Mouse (Mus musculus): ENCODE results near the gene Chrd. TPM values are rescaled to one million over a fixed set of nuclear protein-coding genes. Genes with fewer than 3 reads are reported as not detected.

Chrd gene
- polyA plus RNA-seq, 1 experiment from 2014 or later = 4.8 TPM

DNA sequence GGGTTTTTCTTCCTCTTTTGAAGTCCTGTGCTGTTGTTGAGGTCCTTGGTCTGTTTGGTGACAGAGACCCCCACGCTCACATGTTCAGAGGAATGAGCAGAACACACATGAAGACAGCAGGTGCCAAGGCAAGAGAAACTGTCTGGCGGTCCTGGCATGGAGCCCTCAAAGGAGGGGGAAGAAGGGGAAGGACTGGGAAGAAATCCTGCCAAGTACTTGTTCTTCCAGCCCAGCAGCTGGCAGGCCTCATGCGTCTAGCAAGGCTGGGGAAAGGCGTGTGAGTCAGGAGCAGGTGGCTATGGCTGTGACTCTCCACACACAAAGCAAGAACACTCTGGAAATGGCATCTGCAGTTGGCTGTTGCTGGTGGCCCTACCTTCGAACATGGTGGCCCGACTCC, 13.7 kb downstream of the Chrd start:
- Histone ChIP-seq H3K9ac (replicated peaks) (no peak overlapping the region), H3K27me3 (no peaks in the 10 kb centered on the region), H3K9me3 (no peaks in the 10 kb centered on the region), H3K36me3 (no peaks in the 10 kb centered on the region), H3K27ac (replicated peaks) (no peak overlapping the region), H3K4me3 (no peak overlapping the region), H3K4me2 (replicated peaks) (no peak overlapping the region), H3K4me1 (no peaks in the 10 kb centered on the region)
- WGBS = 97% methylated on average over 6 of the region's 6 CpGs
- no peak for ATAC-seq (ENCODE audit: low FRiP score, low read depth)

GRCm38 (mm10) chr16:20750518-20750917, 17.6 kb downstream of the Chrd start:
- ATAC-seq (ENCODE audit: low FRiP score, low read depth) = no peak
- Histone ChIP-seq H3K27ac (replicated peaks) (no peak overlapping the region), H3K4me3 (no peak overlapping the region), H3K36me3 (no peaks in the 10 kb centered on the region), H3K4me1 (no peaks in the 10 kb centered on the region), H3K9me3 (no peaks in the 10 kb centered on the region), H3K9ac (replicated peaks) (no peak overlapping the region), H3K4me2 (replicated peaks) (no peak overlapping the region), H3K27me3 (no peaks in the 10 kb centered on the region)
- 63% methylated on average over 8 of the region's 8 CpGs for WGBS

DNA sequence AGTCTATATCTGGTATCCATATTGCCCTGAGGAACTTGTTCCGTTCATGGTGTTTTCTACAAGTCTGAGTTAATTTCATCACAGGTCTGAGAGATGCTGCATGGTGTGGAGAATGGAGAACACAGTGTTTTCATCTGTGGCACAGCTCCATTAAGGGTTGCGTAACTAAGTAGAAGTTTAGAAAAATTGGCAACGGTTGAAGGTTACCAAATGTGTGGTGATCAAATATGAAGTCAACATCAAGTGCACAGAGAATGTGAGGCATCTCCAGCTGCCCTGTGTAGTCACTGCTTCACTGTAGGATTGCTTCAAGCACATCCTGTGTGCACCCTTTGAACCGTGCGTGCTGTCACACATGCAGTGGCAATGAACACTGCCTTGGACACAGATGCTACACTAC, 23.1 kb downstream of the Chrd start:
- Histone ChIP-seq H3K4me2 (replicated peaks) (no peak overlapping the region), H3K9me3 (no peaks in the 10 kb centered on the region), H3K9ac (replicated peaks) (no peak overlapping the region), H3K27ac (replicated peaks) (no peak overlapping the region), H3K4me3 (no peak overlapping the region), H3K27me3 (no peaks in the 10 kb centered on the region), H3K36me3 (no peaks in the 10 kb centered on the region), H3K4me1 (no peaks in the 10 kb centered on the region)
- 94% methylated on average over 5 of the region's 5 CpGs for WGBS
- ATAC-seq (ENCODE audit: low FRiP score, low read depth) = no peak

DNA sequence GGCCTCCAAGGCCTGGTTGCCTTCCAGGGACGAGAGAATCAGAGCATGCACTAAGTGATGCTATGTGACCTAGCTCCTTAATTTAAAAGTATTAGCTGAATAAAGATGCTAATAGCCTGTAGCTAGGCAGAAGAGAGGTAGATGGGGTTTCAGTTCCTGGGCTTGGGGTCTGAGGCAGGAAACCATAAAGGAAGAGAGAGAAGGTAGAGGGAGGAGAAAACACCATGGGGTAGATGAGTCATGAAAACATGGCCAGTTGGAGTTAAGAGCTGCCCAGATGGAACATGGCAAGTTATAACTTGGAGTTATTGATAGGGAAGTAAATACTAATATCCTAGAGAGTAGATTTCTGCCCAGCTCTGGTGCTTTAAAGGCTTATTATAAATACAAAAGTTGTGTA, 24.5 kb downstream of the Chrd start:
- H3K9me3 ChIP-seq = no peaks in the 10 kb centered on the region
- no peaks in the 10 kb centered on the region for H3K27me3 ChIP-seq
- WGBS = 89% methylated on average over 1 of the region's 1 CpGs
- H3K36me3 ChIP-seq = no peaks in the 10 kb centered on the region
- H3K27ac ChIP-seq (replicated peaks) = no peak overlapping the region
- no peaks in the 10 kb centered on the region for H3K4me1 ChIP-seq
- H3K9ac ChIP-seq (replicated peaks) = no peak overlapping the region
- H3K4me2 ChIP-seq (replicated peaks) = no peak overlapping the region
- no peak overlapping the region for H3K4me3 ChIP-seq
- no peak for ATAC-seq (ENCODE audit: low FRiP score, low read depth)

DNA sequence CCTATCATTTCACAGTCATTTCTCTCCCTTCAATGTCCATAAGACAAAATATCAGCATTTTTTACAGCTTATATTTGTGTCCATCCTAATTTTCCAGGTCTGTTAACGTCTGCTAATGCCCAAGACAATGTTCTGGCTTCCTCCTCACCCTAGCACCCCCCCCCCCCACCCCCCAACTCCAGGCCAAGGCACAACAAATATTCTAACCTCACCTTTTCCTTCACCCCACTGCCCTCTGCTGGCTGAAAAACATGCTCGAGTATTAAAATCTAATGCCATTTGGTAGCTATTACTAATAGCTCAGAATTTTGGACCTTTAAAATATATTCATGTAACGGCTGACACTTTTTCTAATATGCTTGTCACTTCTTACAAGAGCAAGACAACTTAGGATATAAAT, 28.8 kb downstream of the Chrd start:
- Histone ChIP-seq H3K36me3 (no peaks in the 10 kb centered on the region), H3K27me3 (no peaks in the 10 kb centered on the region), H3K4me3 (no peak overlapping the region), H3K9ac (replicated peaks) (no peak overlapping the region), H3K4me1 (no peaks in the 10 kb centered on the region), H3K27ac (replicated peaks) (no peak overlapping the region), H3K4me2 (replicated peaks) (no peak overlapping the region), H3K9me3 (no peaks in the 10 kb centered on the region)
- no peak for ATAC-seq (ENCODE audit: low FRiP score, low read depth)
- 11% methylated on average over 3 of the region's 3 CpGs for WGBS

GRCm38 (mm10) chr16:20765244-20765643, 32.3 kb downstream of the Chrd start:
- Histone ChIP-seq H3K27me3 (no peaks in the 10 kb centered on the region), H3K4me2 (replicated peaks) (no peak overlapping the region), H3K4me1 (no peaks in the 10 kb centered on the region), H3K9ac (replicated peaks) (no peak overlapping the region), H3K4me3 (no peak overlapping the region), H3K36me3 (no peaks in the 10 kb centered on the region), H3K9me3 (no peaks in the 10 kb centered on the region), H3K27ac (replicated peaks) (no peak overlapping the region)
- 50% methylated on average over 9 of the region's 9 CpGs for WGBS
- no peak for ATAC-seq (ENCODE audit: low FRiP score, low read depth)

- no peaks in the 10 kb centered on the region for H3K36me3 ChIP-seq
- ATAC-seq (ENCODE audit: low FRiP score, low read depth) = no peak
- H3K4me1 ChIP-seq = no peaks in the 10 kb centered on the region
- 79% methylated on average over 5 of the region's 5 CpGs for WGBS
- no peak overlapping the region for H3K4me3 ChIP-seq
- no peak overlapping the region for H3K27ac ChIP-seq (replicated peaks)
- no peaks in the 10 kb centered on the region for H3K9me3 ChIP-seq
- H3K4me2 ChIP-seq (replicated peaks) = no peak overlapping the region
- H3K9ac ChIP-seq (replicated peaks) = no peak overlapping the region
- no peaks in the 10 kb centered on the region for H3K27me3 ChIP-seq
Measured at GRCm38 (mm10) chr16:20775021-20775420, 42.1 kb downstream of the Chrd start.

- Histone ChIP-seq H3K4me3 (no peak overlapping the region), H3K9ac (replicated peaks) (no peak overlapping the region), H3K9me3 (no peaks in the 10 kb centered on the region), H3K27ac (replicated peaks) (no peak overlapping the region), H3K36me3 (no peaks in the 10 kb centered on the region), H3K4me2 (replicated peaks) (no peak overlapping the region), H3K27me3 (no peaks in the 10 kb centered on the region), H3K4me1 (no peaks in the 10 kb centered on the region)
- WGBS = 84% methylated on average over 3 of the region's 3 CpGs
- ATAC-seq (ENCODE audit: low FRiP score, low read depth) = no peak
Measured at GRCm38 (mm10) chr16:20779846-20780245, 46.9 kb downstream of the Chrd start.

- Histone ChIP-seq H3K36me3 (no peaks in the 10 kb centered on the region), H3K9ac (replicated peaks) (no peak overlapping the region), H3K27me3 (no peaks in the 10 kb centered on the region), H3K4me2 (replicated peaks) (no peak overlapping the region), H3K9me3 (no peaks in the 10 kb centered on the region), H3K4me1 (no peaks in the 10 kb centered on the region), H3K4me3 (no peak overlapping the region), H3K27ac (replicated peaks) (no peak overlapping the region)
- 76% methylated on average over 4 of the region's 4 CpGs for WGBS
- ATAC-seq (ENCODE audit: low FRiP score, low read depth) = no peak
Measured at GRCm38 (mm10) chr16:20781101-20781630, 48.2 kb downstream of the Chrd start.

GRCm38 (mm10) chr16:20783891-20784290, 51.0 kb downstream of the Chrd start:
- Histone ChIP-seq H3K27me3 (no peaks in the 10 kb centered on the region), H3K4me2 (replicated peaks) (no peak overlapping the region), H3K36me3 (no peaks in the 10 kb centered on the region), H3K9ac (replicated peaks) (no peak overlapping the region), H3K4me3 (no peak overlapping the region), H3K4me1 (no peaks in the 10 kb centered on the region), H3K9me3 (no peaks in the 10 kb centered on the region), H3K27ac (replicated peaks) (no peak overlapping the region)
- 95% methylated on average over 2 of the region's 2 CpGs for WGBS
- no peak for ATAC-seq (ENCODE audit: low FRiP score, low read depth)

DNA sequence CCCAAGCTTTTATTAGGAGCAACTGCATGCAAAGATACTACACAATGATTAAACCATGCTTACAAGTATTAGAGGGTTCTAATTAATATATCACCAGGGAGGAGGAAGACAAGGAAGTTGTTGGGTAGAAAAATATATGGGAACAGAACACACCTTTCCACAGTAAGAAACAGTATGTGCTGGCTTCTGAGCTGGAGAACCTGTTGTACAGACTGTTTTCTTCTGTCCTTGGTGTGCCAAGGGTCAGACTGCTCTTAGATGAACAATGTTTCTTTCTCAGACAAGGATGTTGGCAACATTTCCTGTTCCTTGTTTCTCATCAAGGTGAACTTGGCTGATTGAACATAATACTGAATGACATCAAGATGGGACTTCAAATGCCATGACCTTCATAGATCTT, 51.8 kb downstream of the Chrd start:
- Histone ChIP-seq H3K4me3 (no peak overlapping the region), H3K9ac (replicated peaks) (no peak overlapping the region), H3K36me3 (no peaks in the 10 kb centered on the region), H3K4me2 (replicated peaks) (no peak overlapping the region), H3K27ac (replicated peaks) (no peak overlapping the region), H3K9me3 (no peaks in the 10 kb centered on the region), H3K4me1 (no peaks in the 10 kb centered on the region), H3K27me3 (no peaks in the 10 kb centered on the region)
- no peak for ATAC-seq (ENCODE audit: low FRiP score, low read depth)

- no peak overlapping the region for H3K27ac ChIP-seq (replicated peaks)
- no peaks in the 10 kb centered on the region for H3K4me1 ChIP-seq
- H3K4me2 ChIP-seq (replicated peaks) = no peak overlapping the region
- no peak overlapping the region for H3K4me3 ChIP-seq
- no peaks in the 10 kb centered on the region for H3K36me3 ChIP-seq
- 90% methylated on average over 6 of the region's 6 CpGs for WGBS
- no peaks in the 10 kb centered on the region for H3K9me3 ChIP-seq
- no peak overlapping the region for H3K9ac ChIP-seq (replicated peaks)
- H3K27me3 ChIP-seq = no peaks in the 10 kb centered on the region
- ATAC-seq (ENCODE audit: low FRiP score, low read depth) = no peak
Measured at GRCm38 (mm10) chr16:20786556-20786955, 53.6 kb downstream of the Chrd start.

GRCm38 (mm10) chr16:20791803-20792202, 58.9 kb downstream of the Chrd start:
- H3K9ac ChIP-seq (replicated peaks) = no peak overlapping the region
- no peak overlapping the region for H3K27ac ChIP-seq (replicated peaks)
- no peak for ATAC-seq (ENCODE audit: low FRiP score, low read depth)
- 67% methylated on average over 6 of the region's 6 CpGs for WGBS
- no peaks in the 10 kb centered on the region for H3K4me1 ChIP-seq
- no peaks in the 10 kb centered on the region for H3K36me3 ChIP-seq
- H3K27me3 ChIP-seq = no peaks in the 10 kb centered on the region
- no peaks in the 10 kb centered on the region for H3K9me3 ChIP-seq
- H3K4me2 ChIP-seq (replicated peaks) = no peak overlapping the region
- no peak overlapping the region for H3K4me3 ChIP-seq

All from midbrain, embryonic 12.5 days (tissue).